10 mouse cellular contexts compared by ENCODE assay signal in the genomic region with DNA sequence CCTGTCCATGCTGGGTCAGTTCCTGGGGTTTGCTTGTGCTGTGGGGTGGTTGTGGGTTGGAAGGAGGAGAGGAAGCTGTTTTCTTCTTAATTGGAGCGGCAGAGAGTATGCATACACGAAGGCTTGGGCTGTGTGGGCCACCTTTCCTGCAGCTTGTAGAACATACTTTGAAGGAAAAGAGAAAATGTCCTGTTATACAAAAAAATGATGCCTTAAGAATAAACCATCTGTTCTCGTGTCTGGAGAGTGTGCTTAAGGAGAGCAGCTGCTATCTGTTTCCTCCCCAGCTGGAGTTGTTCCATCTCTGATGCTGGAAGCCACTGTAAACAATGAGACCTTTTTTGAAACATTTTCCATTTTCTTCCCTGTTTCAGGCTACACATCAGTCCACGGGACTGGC.
A peak's percentile ranks its signal among the peaks of the same experiment; 100 is the strongest.
DNase-seq lines count a peak whose midpoint lies in the region; ATAC-seq and TF ChIP-seq lines count a peak whose summit lies in the region.
"Had no signal": no experiment of that assay in that cellular context is flagged by ENCODE, and none has a peak within 500 bp of the region (broad histone marks: within the 10 kb centered on the region; RNA-seq: fewer than 3 reads in every experiment).

No protein-coding gene starts in this region.

- H3K4me3 ChIP-seq in heart, adult 2 months = no peak overlapping the region
- no peak overlapping the region for H3K4me3 ChIP-seq in heart, embryonic 11.5 days (ENCODE audit: low read depth, low read length)
- H3K4me3 ChIP-seq: erythroblast, embryonic 14.5 days had no signal

- H3K27me3 ChIP-seq in heart, adult 2 months (ENCODE audit: control insufficient read depth, insufficient read depth, low read length) = no peaks in the 10 kb centered on the region
- no peaks in the 10 kb centered on the region for H3K27me3 ChIP-seq in heart, embryonic 11.5 days (ENCODE audit: control insufficient read depth, insufficient read depth, low read length)
- H3K27me3 ChIP-seq: CH12.LX had no signal

- no peak overlapping the region for H3K4me2 ChIP-seq in heart, embryonic 11.5 days

- no peak for TF ChIP-seq POLR2A in heart, adult 2 months (IDR thresholded peaks at IDR 0.05; ENCODE audit: insufficient read depth, low read depth, low read length)
- no peak for TF ChIP-seq POLR2A in brain, embryonic 14.5 days (IDR thresholded peaks at IDR 0.05; ENCODE audit: borderline replicate concordance, extremely low read depth, insufficient read depth, insufficient read length, poor library complexity, severe bottlenecking)

- no peak for TF ChIP-seq EP300 in heart, adult 2 months (IDR thresholded peaks at IDR 0.05; ENCODE audit: insufficient read depth, low read depth, low read length)

- H3K9ac ChIP-seq in heart, adult 2 months (ENCODE audit: low read depth, low read length) = no peak overlapping the region
- no peak overlapping the region for H3K9ac ChIP-seq in heart, embryonic 11.5 days (ENCODE audit: low read depth, low read length)

- no peaks in the 10 kb centered on the region for H3K36me3 ChIP-seq in heart, adult 2 months (ENCODE audit: control insufficient read depth, insufficient read depth, low read length)
- no peaks in the 10 kb centered on the region for H3K36me3 ChIP-seq in heart, embryonic 11.5 days (ENCODE audit: control insufficient read depth, insufficient read depth, low read length)

- peak overlapping the region; percentile 18 for H3K27ac ChIP-seq in heart, adult 2 months
- no peak overlapping the region for H3K27ac ChIP-seq in heart, embryonic 11.5 days (ENCODE audit: low read depth, low read length)

- H3K9me3 ChIP-seq in heart, embryonic 11.5 days (replicated peaks; ENCODE audit: control insufficient read depth, low read length) = no peaks in the 10 kb centered on the region

- ATAC-seq in heart, embryonic 11.5 days (replicated peaks; ENCODE audit: insufficient number of reproducible peaks, low FRiP score, low TSS enrichment) = no peak
- no peak for ATAC-seq in cerebellum, adult (ENCODE audit: insufficient number of reproducible peaks, low FRiP score, low TSS enrichment)

- intact Hi-C loops in heart, adult 2 months (cut with DNase I) = no loop called here
- intact Hi-C loops in heart, postnatal 36 days (cut with DNase I) = no loop called here

- no peaks in the 10 kb centered on the region for H3K79me2 ChIP-seq in heart, adult 2 months (replicated peaks; ENCODE audit: control insufficient read depth, insufficient read depth, low read length)

- peak in 1 of 2 experiments; percentile 20 for DNase-seq in heart, adult 2 months
- peak; percentile 60 for DNase-seq in brain, embryonic 14.5 days (ENCODE audit: low read depth)
- peak; percentile 9 to 24 for DNase-seq in heart, postnatal 36 days
- DNase-seq in lung, postnatal 14 days = peak; percentile 40
- no peak for DNase-seq in natural killer cell, adult 2 months (ENCODE audit: low spot score in 2 of 2)
- no peak for DNase-seq in cerebellum, postnatal 25 days

- TF ChIP-seq CTCF in heart, adult 2 months (IDR thresholded peaks at IDR 0.05) = no peak
- no peak for TF ChIP-seq CTCF in brain, embryonic 14.5 days (IDR thresholded peaks at IDR 0.05; ENCODE audit: borderline replicate concordance, extremely low read depth, insufficient read depth, insufficient read length)

- H3K4me1 ChIP-seq in heart, adult 2 months (ENCODE audit: control insufficient read depth, insufficient read depth, low read length) = no peaks in the 10 kb centered on the region; the same call in 1 of the 2 replicates
- no peaks in the 10 kb centered on the region for H3K4me1 ChIP-seq in heart, embryonic 11.5 days (ENCODE audit: control insufficient read depth, insufficient read depth, low read length)

- 54% methylated on average over 4 of the region's 4 CpGs for WGBS in heart, adult 2 months
- WGBS in heart, embryonic 11.5 days (ENCODE audit: insufficient replicate concordance) = 49% methylated on average over 4 of the region's 4 CpGs

Comparison
In these comparisons a context has a peak if more than half of its experiments do, and no peak if none do; other contexts are left out.
1. DNase-seq: peak in brain, embryonic 14.5 days (single experiment), heart, postnatal 36 days (2 of 2) and lung, postnatal 14 days (single experiment); none in natural killer cell, adult 2 months (0 of 2) and cerebellum, postnatal 25 days (0 of 2).